Mouse (Mus musculus): ENCODE data around the gene Socs5.

Gene Socs5

GRCm38 (mm10) chr17:87108507-87109292 is 1.2 kb downstream of the Socs5 start:
- no peak for DNase-seq (ENCODE audit: low spot score in 2 of 2)

DNA sequence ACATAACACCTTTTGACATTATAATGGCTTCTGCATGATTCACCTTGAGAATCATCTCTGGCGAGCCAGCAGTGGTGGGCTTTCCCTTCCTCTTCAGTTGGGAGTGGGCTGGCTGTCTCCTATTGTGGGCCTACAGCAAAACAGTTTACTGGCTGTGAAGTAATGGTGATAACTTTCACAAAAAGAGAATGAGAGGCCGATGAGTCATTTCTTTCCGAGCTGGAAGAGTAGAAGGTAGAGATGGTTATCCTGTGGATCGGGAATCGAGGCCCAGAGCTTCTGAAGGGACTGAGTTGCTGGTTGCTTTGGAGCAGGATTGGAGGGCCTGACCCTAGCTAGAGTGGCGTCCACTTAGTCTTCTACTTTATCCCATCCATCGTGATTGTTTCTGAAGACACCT is 2.0 kb downstream of the Socs5 start:
- no peak for DNase-seq (ENCODE audit: low spot score in 2 of 2)

- DNase-seq (ENCODE audit: low spot score in 2 of 2): no peak
Observed at GRCm38 (mm10) chr17:87112852-87113592, 5.5 kb downstream of the Socs5 start.

DNA sequence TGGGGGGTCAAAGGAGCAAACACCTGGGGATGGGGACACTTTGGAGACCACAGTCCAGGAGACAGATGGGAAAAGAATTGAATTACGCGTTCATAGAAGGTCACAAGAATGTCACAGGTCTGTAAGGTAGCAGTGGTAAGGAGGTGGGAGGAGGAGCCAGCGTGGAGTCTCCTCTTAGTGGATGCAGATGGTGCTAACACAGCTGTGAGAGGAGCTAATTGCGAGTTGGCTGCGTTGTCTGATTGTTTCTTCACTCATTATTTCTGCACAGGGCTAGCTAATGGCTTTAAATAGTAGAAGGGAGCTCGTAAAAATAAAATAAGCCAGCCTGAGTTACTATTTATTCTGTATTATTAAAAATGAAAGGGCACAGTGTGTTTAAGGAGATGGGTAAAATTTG is 8.1 kb downstream of the Socs5 start:
- no peak for DNase-seq (ENCODE audit: low spot score in 2 of 2)

GRCm38 (mm10) chr17:87118966-87119526 is 11.6 kb downstream of the Socs5 start:
- DNase-seq (ENCODE audit: low spot score in 2 of 2): peak; percentile 40 to 43

DNA sequence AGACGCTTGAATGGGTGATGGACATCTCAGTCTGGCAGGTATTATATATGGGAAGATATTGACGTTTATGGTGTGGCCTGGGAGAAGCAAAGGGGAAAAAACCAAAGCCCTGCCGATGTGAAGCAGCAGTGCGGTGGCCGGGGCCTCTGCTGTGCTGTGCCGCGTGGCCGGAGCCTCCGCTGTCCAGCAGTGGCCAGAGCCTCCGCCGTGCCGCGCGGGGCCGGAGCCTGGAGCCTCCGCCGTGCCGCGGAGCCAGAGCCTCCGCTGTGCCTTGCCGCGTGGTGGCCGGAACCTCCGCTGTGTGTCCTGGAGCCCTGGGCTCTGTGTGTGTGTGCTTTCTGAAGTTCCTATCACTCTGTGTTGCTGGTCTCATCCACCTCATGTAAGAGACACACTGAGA is 17.9 kb downstream of the Socs5 start:
- DNase-seq (ENCODE audit: low spot score in 2 of 2): no peak

DNA sequence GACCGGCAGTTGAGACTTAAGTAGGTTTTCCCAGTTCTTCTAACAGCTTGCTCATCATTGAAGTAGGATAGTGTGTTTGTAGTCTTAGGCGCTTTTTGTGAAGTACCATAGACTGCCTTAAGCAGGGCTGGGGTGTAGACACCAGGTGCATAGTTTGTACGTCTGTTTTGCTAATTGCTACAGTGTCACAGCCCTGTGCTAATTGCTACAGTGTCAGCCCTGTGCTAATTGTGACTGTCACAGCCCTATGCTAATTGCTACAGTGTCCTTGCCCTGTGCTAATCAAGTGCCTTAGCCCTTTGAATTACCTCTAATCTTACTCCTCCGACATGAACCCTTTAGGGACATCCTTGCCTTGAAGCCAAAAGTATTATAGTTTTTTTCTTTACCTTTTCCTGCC is 24.8 kb downstream of the Socs5 start:
- DNase-seq (ENCODE audit: low spot score in 2 of 2): no peak

- DNase-seq (ENCODE audit: low spot score in 2 of 2): no peak
Observed at GRCm38 (mm10) chr17:87133823-87134222, 26.3 kb downstream of the Socs5 start.

DNA sequence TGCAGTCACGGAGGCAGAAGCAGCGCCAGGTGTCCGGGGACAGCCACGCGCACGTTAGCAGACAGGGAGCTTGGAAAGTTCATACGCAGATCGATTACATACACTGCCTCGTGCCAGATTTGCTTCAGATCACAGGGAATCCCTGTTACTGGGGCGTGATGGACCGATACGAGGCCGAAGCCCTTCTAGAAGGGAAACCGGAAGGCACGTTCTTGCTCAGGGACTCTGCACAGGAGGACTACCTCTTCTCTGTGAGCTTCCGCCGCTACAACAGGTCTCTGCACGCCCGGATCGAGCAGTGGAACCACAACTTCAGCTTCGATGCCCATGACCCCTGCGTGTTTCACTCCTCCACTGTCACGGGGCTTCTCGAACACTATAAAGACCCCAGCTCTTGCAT is 27.2 kb downstream of the Socs5 start:
- DNase-seq (ENCODE audit: low spot score in 2 of 2): no peak

- no peak for DNase-seq (ENCODE audit: low spot score in 2 of 2)
Observed at GRCm38 (mm10) chr17:87135741-87136140, 28.3 kb downstream of the Socs5 start.

GRCm38 (mm10) chr17:87141188-87141935 is 33.9 kb downstream of the Socs5 start:
- DNase-seq (ENCODE audit: low spot score in 2 of 2): no peak

- DNase-seq (ENCODE audit: low spot score in 2 of 2): no peak
Observed at GRCm38 (mm10) chr17:87142271-87142670, 34.8 kb downstream of the Socs5 start.

DNA sequence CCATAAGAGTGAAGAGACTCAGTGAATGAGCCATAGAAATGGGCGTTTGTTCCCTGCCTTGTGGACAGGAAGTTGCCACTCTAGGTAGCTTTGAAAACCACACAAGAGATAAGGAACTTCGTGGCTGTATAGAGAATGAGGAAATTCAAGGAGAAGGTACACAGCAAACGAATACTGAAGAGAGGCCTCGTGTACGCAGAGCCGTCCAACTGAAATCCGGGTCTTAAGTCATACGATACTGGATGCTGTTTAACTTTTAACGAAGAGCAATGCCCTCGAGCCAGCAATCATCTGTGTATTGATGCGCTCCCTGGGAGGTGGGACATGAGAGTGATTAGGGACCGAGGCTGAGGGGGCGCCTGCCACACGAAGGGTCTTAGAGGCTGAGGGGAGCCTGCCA is 35.7 kb downstream of the Socs5 start:
- no peak for DNase-seq (ENCODE audit: low spot score in 2 of 2)

DNA sequence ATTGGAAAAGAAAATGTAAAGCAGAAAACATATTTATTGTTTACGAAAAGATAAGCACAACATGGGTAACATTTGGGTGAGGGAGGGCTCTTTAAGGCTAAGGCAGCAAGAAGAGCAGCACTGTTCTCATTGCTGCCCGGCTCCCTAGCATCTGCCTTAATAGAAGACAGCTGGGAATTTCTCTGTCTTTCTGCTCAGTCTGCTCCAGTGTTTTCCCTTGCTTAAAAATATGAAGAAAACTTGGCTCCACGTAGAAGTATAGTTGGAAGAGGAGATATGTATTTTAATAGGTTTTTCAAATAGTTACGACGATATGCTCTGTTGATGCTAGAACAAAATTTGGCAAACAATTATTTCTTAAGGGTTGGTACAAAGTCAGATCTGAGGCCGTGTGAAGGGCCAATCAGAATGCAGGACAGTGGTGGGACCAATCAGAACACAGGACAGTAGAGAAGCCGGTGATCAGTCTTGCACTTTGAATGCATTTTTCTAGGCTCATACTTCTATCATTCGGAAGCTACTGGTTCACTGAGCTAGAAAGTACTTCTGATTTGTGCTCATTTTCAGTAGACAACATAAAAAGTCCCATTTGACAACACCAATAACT is 39.0 kb downstream of the Socs5 start:
- DNase-seq (ENCODE audit: low spot score in 2 of 2): no peak

- DNase-seq (ENCODE audit: low spot score in 2 of 2): peak in 1 of 2 experiments; percentile 17
Observed at GRCm38 (mm10) chr17:87149762-87150161, 42.3 kb downstream of the Socs5 start.

- no peak for DNase-seq (ENCODE audit: low spot score in 2 of 2)
Observed at GRCm38 (mm10) chr17:87152984-87153383, 45.5 kb downstream of the Socs5 start.

DNA sequence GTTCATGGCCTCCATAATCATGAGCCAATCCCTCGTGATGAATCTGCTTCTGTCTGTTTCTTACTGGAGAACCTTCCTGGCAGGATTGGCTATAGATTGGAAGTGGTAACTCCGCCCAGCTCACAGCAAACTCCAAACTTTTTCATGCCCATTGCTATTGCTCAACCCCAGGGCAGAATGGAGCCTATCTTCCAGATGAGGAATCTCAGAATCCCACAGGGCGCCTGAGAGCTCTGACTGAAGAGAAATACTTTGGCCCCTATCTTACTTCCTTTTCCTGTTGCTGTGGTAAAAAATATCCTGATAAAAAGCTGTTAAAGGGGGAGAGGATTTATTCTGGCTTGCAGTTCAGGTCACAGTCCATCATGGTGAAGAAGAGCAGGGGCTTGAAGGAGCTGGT is 48.2 kb downstream of the Socs5 start:
- no peak for DNase-seq (ENCODE audit: low spot score in 2 of 2)

- no peak for DNase-seq (ENCODE audit: low spot score in 2 of 2)
Observed at GRCm38 (mm10) chr17:87157739-87158138, 50.3 kb downstream of the Socs5 start.

DNA sequence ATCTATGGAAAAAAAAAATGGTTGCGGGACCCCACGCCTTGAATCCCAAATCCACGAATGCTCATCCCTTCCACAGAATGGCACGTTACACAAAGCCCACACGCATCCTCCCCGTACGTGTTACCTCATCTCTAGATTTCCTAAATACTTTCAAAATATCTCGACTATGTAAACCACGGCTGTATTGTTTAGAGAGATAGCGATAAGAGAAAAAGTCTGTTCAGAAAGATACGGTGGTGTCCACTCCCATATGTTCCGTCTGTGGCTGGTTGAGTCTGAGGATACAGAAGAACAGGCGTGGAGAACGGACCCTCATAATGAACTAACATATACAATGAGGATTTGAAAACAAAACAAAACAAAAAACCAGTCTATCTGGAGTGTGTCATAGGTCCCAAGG is 51.1 kb downstream of the Socs5 start:
- no peak for DNase-seq (ENCODE audit: low spot score in 2 of 2)

GRCm38 (mm10) chr17:87160270-87160669 is 52.8 kb downstream of the Socs5 start:
- no peak for DNase-seq (ENCODE audit: low spot score in 2 of 2)

DNA sequence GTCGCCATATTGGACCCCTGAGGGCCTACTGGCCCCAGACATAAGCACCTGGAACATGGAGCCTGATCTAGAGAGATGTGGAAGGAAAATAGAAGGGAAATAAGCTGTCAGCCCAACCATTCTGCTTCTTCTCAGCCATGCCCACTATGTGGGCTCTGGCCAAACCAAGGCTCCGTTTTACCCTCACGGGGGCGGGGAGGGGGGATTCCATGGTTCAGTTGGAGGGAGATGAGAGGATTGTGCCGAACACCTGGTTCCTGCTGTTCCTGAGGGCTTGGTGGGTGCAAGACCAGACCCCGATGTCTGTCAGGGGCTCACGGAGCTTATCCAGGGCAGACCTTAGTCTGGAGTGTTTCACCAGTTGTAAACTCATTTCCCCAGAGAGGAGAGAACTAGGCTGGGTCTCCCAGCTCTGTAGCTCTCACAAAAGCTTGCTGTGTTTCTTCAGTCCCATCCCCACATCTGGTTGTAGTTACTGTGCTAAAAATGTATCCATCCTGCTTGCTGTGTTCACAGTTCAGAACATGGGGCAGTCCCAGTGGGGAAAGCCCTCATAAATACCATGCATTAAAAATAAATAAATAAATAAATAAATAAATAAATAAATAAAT is 56.9 kb downstream of the Socs5 start:
- no peak for DNase-seq (ENCODE audit: low spot score in 2 of 2)
